Mouse (Mus musculus) ES-Bruce4 (cell line): Measurements from ENCODE around the gene Dpf3.

Source experiments
- CTCF ChIP-seq: IDR thresholded peaks from one replicate; pipeline ENCODE4 v1.8.1; 2011; ENCODE audit warnings: low read depth, low read length
- EP300 ChIP-seq: IDR thresholded peaks from 2 replicates; pipeline ENCODE4 v1.6.1; 2011; ENCODE audit warnings: low read depth, low read length; ENCODE audit not compliant: insufficient read depth
- POLR2A ChIP-seq: IDR thresholded peaks from one replicate; pipeline ENCODE4 v1.8.1; 2011; ENCODE audit warnings: low read length; ENCODE audit not compliant: insufficient read depth

DNA sequence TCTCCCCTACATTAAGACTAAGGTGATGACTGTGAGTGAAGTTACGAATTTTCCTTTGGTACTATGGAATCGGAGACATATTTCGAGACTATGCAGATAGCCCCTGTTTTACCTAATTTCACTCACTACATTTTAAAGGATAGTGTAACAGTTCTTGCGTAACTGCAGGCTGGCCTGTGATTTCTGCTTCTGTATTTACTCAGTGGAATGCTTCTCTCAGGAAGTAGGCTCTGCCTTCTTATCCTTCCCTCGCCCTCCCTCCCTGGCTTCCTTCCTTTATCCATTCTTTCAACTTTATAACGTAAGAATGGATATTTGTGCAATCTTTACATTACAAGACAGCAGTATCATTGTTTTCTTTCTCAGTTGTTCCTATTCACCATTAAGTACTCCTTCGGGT lies 266.6 kb downstream of the Dpf3 start:
- TF ChIP-seq CTCF (no peak), POLR2A (no peak), EP300 (no peak)
